Mouse (Mus musculus) liver, postnatal 0 days (tissue): ENCODE measurements around the gene Doxl2.

Source experiments
- CTCF ChIP-seq: sonication (generic); IDR thresholded peaks from 2 replicates; pipeline ENCODE4 v1.5.1; 2016; ENCODE audit warnings: antibody characterized with exemption, low read depth
- EP300 ChIP-seq: IDR thresholded peaks from 2 replicates; pipeline ENCODE4 v1.6.1; 2016; ENCODE audit warnings: antibody characterized with exemption, low read depth, mild to moderate bottlenecking

DNA sequence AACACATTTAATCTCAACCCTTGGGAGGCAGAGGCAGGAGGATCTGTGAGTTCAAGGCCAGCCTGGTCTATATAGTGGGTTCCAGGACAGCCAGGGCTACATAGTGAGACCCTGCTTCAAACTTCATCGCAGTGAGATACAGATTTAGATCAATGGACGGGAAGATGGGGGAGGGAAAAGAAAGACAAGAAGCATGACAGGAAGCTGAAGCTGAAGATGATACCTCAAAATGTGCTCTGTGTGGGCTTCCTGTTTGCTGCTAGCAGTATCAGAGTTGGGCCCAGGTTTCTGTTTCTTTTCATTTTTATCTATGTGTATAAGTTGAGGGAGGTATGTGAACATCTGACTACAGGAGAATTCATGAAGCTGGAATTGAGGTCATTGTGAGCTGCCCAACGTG lies 38.7 kb downstream of the Doxl2 start:
- no peak for TF ChIP-seq CTCF
- TF ChIP-seq EP300 = no peak
